Mouse (Mus musculus) urinary bladder, postnatal 14 days (tissue): ENCODE measurements around the gene Gaa.

ENCODE experiments used
- DNase-seq: peaks from one replicate; pipeline ENCODE4 v3.0.0; 2021; ENCODE audit warnings: low spot score

Gaa gene

GRCm38 (mm10) chr11:119300986-119301385 is 33.3 kb downstream of the Gaa start:
- no peak for DNase-seq

- peak; percentile 53 for DNase-seq
Observed at GRCm38 (mm10) chr11:119304904-119305712, 37.4 kb downstream of the Gaa start.

- no peak for DNase-seq
Observed at GRCm38 (mm10) chr11:119306762-119307657, 39.3 kb downstream of the Gaa start.

- no peak for DNase-seq
Observed at GRCm38 (mm10) chr11:119307658-119307867, 39.9 kb downstream of the Gaa start, which contains the start of gene Card14. Card14 (plus strand) TSS chr11:119307768.

- DNase-seq: no peak
Observed at GRCm38 (mm10) chr11:119307916-119308315, 40.2 kb downstream of the Gaa start.

- DNase-seq: no peak
Observed at GRCm38 (mm10) chr11:119310621-119311020, 42.9 kb downstream of the Gaa start.

- DNase-seq: no peak
Observed at GRCm38 (mm10) chr11:119314252-119314936, 46.7 kb downstream of the Gaa start.

- DNase-seq: peak; percentile 46
Observed at GRCm38 (mm10) chr11:119316720-119317119, 49.0 kb downstream of the Gaa start.

GRCm38 (mm10) chr11:119322521-119322920 is 54.8 kb downstream of the Gaa start:
- no peak for DNase-seq

GRCm38 (mm10) chr11:119325068-119325467 is 57.4 kb downstream of the Gaa start:
- no peak for DNase-seq

- DNase-seq: no peak
Observed at GRCm38 (mm10) chr11:119330592-119330991, 62.9 kb downstream of the Gaa start.

- no peak for DNase-seq
Observed at GRCm38 (mm10) chr11:119331970-119332369, 64.3 kb downstream of the Gaa start.
